Mouse (Mus musculus): ENCODE measurements around the gene Gm38392. TPM values are rescaled to one million over a fixed set of nuclear protein-coding genes. Genes with fewer than 3 reads are reported as not detected.
"Not testable (repeated sequence)": the region's sequence is repeated elsewhere in the genome, so short reads cannot be mapped to it uniquely, and the experiment has no call there.

Gm38392 gene
- polyA plus RNA-seq, 1 experiment from 2014 or later: 0.55 TPM

- ATAC-seq (ENCODE audit: insufficient number of reproducible peaks, insufficient read depth, low FRiP score, low TSS enrichment, low read depth): no peak
Measured at GRCm38 (mm10) chr3:88276121-88276520, 10.9 kb downstream of the Gm38392 start.

DNA sequence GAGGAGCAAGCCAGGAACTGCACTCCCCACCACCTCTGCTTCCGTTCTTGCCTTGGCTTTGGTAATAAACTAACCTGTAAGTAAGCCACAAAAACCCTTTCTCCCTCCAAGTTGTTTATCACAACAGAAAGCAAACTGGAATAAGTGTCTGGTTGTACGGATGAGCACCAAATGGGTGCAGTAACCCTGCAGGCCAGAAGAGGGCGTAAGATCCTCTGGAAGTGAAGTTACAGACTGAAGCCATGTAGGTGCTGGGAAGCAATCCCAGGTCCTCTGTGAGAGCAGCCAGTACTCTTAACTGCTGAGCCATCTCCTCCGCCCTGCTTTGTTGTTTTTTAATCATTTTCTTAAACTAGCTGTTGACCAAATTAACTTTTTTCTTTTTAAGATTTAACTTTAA, 13.0 kb downstream of the Gm38392 start:
- Histone ChIP-seq H3K4me2 (no peak overlapping the region), H3K36me3 (no peaks in the 10 kb centered on the region), H3K27ac (no peak overlapping the region), H3K27me3 (no peaks in the 10 kb centered on the region), H3K4me1 (no peaks in the 10 kb centered on the region), H3K4me3 (no peak overlapping the region), H3K9ac (no peak overlapping the region), H3K9me3 (no peaks in the 10 kb centered on the region)
- 93% methylated on average over 4 of the region's 4 CpGs for WGBS
- no peak for ATAC-seq (ENCODE audit: insufficient number of reproducible peaks, insufficient read depth, low FRiP score, low TSS enrichment, low read depth)

More at GRCm38 (mm10) chr3:88276121-88276520, 10.9 kb downstream of the Gm38392 start:
- H3K4me3 ChIP-seq: no peak overlapping the region
- no peaks in the 10 kb centered on the region for H3K36me3 ChIP-seq
- H3K27ac ChIP-seq: no peak overlapping the region
- no peak overlapping the region for H3K4me2 ChIP-seq
- WGBS: 90% methylated on average over 2 of the region's 2 CpGs
- H3K27me3 ChIP-seq: no peaks in the 10 kb centered on the region
- H3K9me3 ChIP-seq: no peaks in the 10 kb centered on the region
- no peaks in the 10 kb centered on the region for H3K4me1 ChIP-seq
- no peak overlapping the region for H3K9ac ChIP-seq

DNA sequence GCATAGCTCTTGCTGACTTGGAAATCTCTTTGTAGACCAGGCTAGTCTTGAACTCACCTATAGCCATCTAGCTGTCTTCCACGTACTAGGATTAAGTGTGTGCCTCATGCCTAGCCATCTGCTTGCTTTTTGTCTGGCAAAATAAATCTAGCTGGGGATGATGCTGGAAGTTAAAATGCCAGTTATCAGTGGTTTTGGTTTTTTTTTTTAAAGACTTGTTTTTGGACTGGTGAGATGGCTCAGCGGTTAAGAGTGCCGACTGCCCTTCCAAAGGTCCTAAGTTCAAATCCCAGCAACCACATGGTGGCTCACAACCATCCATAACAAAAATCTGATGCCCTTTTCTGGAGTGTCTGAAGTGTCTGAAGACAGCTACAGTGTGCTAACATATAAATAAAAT, 15.2 kb downstream of the Gm38392 start:
- Histone ChIP-seq H3K27me3 (no peaks in the 10 kb centered on the region), H3K9me3 (no peaks in the 10 kb centered on the region), H3K4me3 (no peak overlapping the region), H3K36me3 (no peaks in the 10 kb centered on the region), H3K27ac (no peak overlapping the region), H3K9ac (no peak overlapping the region), H3K4me2 (no peak overlapping the region), H3K4me1 (no peaks in the 10 kb centered on the region)
- ATAC-seq (ENCODE audit: insufficient number of reproducible peaks, insufficient read depth, low FRiP score, low TSS enrichment, low read depth): no peak
- 89% methylated on average over 3 of the region's 3 CpGs for WGBS

DNA sequence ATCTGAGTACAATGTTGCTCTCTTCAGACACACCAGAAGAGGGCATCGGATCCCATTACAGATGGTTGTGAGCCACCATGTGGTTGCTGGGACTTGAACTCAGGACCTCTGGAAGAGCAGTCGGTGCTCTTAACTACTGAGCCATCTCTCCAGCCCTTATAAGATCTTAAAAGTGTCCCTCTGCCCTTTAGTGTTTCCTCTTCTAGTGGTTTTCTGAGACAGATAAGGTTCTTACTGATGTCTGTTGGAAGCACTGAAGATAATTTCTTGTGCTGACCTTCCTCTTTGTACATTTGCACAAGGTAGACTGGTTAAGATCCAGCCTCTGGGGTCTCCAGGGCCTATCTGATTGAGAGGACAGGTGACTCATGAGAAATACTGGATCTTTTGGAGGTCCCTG, 15.7 kb downstream of the Gm38392 start:
- not testable (repeated sequence) for H3K4me3 ChIP-seq; H3K27ac ChIP-seq; H3K27me3 ChIP-seq; ATAC-seq (ENCODE audit: insufficient number of reproducible peaks, insufficient read depth, low FRiP score, low TSS enrichment, low read depth); H3K36me3 ChIP-seq; H3K9ac ChIP-seq; H3K9me3 ChIP-seq; H3K4me1 ChIP-seq; H3K4me2 ChIP-seq
- WGBS: 94% methylated on average over 2 of the region's 2 CpGs

GRCm38 (mm10) chr3:88268991-88269390, 18.0 kb downstream of the Gm38392 start:
- Histone ChIP-seq H3K9me3 (no peaks in the 10 kb centered on the region), H3K27me3 (no peaks in the 10 kb centered on the region), H3K36me3 (no peaks in the 10 kb centered on the region), H3K27ac (no peak overlapping the region), H3K4me2 (no peak overlapping the region), H3K9ac (no peak overlapping the region), H3K4me1 (no peaks in the 10 kb centered on the region), H3K4me3 (no peak overlapping the region)
- ATAC-seq (ENCODE audit: insufficient number of reproducible peaks, insufficient read depth, low FRiP score, low TSS enrichment, low read depth): no peak
- WGBS: 85% methylated on average over 5 of the region's 5 CpGs

GRCm38 (mm10) chr3:88268014-88268413, 19.0 kb downstream of the Gm38392 start:
- WGBS: 78% methylated on average over 6 of the region's 6 CpGs
- not testable (repeated sequence) for H3K4me1 ChIP-seq; H3K36me3 ChIP-seq; H3K27me3 ChIP-seq; H3K4me2 ChIP-seq; H3K9me3 ChIP-seq; H3K4me3 ChIP-seq; H3K9ac ChIP-seq; ATAC-seq (ENCODE audit: insufficient number of reproducible peaks, insufficient read depth, low FRiP score, low TSS enrichment, low read depth); H3K27ac ChIP-seq

DNA sequence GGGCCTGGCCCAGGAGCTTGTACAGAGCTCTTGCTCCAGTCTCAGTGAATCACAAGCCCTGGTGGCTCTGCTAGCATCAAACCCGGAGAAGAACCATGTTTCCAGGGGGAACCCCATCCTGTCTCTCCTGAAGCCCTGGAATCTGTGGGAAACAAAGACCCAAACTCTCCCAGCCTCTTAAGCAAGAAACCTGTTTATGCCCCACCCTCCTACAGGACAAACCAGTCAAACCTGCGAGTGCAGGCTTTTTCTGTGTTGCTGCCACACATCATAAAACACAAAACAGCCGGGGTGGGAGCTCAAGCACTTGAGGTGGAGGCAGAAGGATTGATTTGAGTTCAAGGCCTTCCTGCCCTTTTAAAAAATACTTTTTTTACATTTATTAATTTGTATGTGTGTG, 24.7 kb downstream of the Gm38392 start:
- H3K36me3 ChIP-seq: no peaks in the 10 kb centered on the region
- peak overlapping the region; percentile 81 for H3K27ac ChIP-seq
- no peak overlapping the region for H3K4me2 ChIP-seq
- no peak overlapping the region for H3K4me3 ChIP-seq
- H3K9ac ChIP-seq: no peak overlapping the region
- no peaks in the 10 kb centered on the region for H3K4me1 ChIP-seq
- no peak for ATAC-seq (ENCODE audit: insufficient number of reproducible peaks, insufficient read depth, low FRiP score, low TSS enrichment, low read depth)
- H3K9me3 ChIP-seq: no peaks in the 10 kb centered on the region
- 52% methylated on average over 3 of the region's 3 CpGs for WGBS
- no peaks in the 10 kb centered on the region; the same call in 1 of the 2 replicates for H3K27me3 ChIP-seq

DNA sequence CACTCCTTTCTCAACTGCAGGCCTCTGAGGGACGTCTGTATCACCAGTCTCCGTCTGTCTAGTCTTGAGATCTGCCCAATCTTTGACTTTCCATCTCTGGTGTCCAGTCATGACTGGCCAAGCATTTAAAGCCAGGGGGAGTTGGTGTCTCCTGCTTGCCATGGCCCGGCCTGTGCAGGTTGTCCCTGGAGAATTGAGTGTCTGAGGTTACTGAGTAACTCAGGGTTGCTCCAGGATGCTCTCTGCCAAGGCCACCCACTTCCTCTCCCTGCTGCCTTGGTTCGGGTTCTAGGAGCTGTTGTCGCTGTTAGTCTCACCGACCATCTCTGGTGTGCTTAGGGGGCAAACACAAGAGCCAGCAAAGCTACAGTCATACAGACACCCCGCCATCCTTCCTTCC, 30.6 kb downstream of the Gm38392 start:
- H3K27me3 ChIP-seq: peaks cover 55% of the 10 kb centered on the region
- H3K9ac ChIP-seq: no peak overlapping the region
- WGBS: 77% methylated on average over 7 of the region's 7 CpGs
- no peak for ATAC-seq (ENCODE audit: insufficient number of reproducible peaks, insufficient read depth, low FRiP score, low TSS enrichment, low read depth)
- peaks cover 7% of the 10 kb centered on the region for H3K4me1 ChIP-seq
- H3K9me3 ChIP-seq: no peaks in the 10 kb centered on the region
- no peak overlapping the region for H3K4me3 ChIP-seq
- H3K27ac ChIP-seq: no peak overlapping the region
- H3K4me2 ChIP-seq: no peak overlapping the region
- no peaks in the 10 kb centered on the region for H3K36me3 ChIP-seq

GRCm38 (mm10) chr3:88255950-88256349, 31.1 kb downstream of the Gm38392 start:
- peaks cover 55% of the 10 kb centered on the region for H3K27me3 ChIP-seq
- no peak for ATAC-seq (ENCODE audit: insufficient number of reproducible peaks, insufficient read depth, low FRiP score, low TSS enrichment, low read depth)
- H3K9ac ChIP-seq: no peak overlapping the region
- no peaks in the 10 kb centered on the region for H3K9me3 ChIP-seq
- H3K4me2 ChIP-seq: no peak overlapping the region
- no peaks in the 10 kb centered on the region for H3K36me3 ChIP-seq
- peaks cover 7% of the 10 kb centered on the region for H3K4me1 ChIP-seq
- 57% methylated on average over 6 of the region's 6 CpGs for WGBS
- H3K4me3 ChIP-seq: no peak overlapping the region
- H3K27ac ChIP-seq: no peak overlapping the region

- Histone ChIP-seq H3K36me3 (no peaks in the 10 kb centered on the region), H3K27me3 (peaks cover 55% of the 10 kb centered on the region), H3K9me3 (no peaks in the 10 kb centered on the region), H3K9ac (peak within 1 kb of the TSS; percentile 66), H3K4me2 (peak within 1 kb of the TSS; percentile 73), H3K4me3 (peak within 1 kb of the TSS; percentile 46), H3K4me1 (peaks cover 7% of the 10 kb centered on the region), H3K27ac (no peak within 1 kb of the TSS)
- WGBS: 2% methylated on average over 34 of the region's 34 CpGs
- no peak for ATAC-seq (ENCODE audit: insufficient number of reproducible peaks, insufficient read depth, low FRiP score, low TSS enrichment, low read depth)
Measured at GRCm38 (mm10) chr3:88254268-88254926, 32.6 kb downstream of the Gm38392 start, which contains the start of gene Rhbg. Rhbg (minus strand) TSS chr3:88254709.

DNA sequence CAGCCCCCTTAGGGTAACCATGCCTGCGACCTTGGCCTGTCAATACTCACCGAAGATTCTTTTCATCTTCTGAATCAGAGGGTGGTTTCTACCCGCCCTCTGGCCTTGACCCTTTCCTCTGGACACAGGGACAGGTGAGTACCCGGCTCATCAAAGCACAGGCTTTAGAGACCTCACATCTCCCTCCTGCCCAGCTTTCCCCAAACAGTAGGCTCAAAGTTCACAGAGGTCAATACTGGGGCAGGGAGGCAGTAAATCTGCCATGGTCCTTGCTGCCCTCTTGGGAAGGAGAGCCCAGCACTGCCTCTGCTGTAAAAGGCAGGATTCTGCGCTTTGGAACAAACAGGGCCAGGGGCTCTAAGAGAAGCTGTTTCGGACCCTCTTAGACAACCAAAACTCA, 34.3 kb downstream of the Gm38392 start:
- Histone ChIP-seq H3K27ac (no peak overlapping the region), H3K4me2 (no peak overlapping the region), H3K27me3 (peaks cover 65% of the 10 kb centered on the region), H3K9me3 (no peaks in the 10 kb centered on the region), H3K4me3 (no peak overlapping the region), H3K36me3 (no peaks in the 10 kb centered on the region), H3K9ac (no peak overlapping the region), H3K4me1 (peaks cover 7% of the 10 kb centered on the region)
- ATAC-seq (ENCODE audit: insufficient number of reproducible peaks, insufficient read depth, low FRiP score, low TSS enrichment, low read depth): no peak
- 69% methylated on average over 6 of the region's 6 CpGs for WGBS

DNA sequence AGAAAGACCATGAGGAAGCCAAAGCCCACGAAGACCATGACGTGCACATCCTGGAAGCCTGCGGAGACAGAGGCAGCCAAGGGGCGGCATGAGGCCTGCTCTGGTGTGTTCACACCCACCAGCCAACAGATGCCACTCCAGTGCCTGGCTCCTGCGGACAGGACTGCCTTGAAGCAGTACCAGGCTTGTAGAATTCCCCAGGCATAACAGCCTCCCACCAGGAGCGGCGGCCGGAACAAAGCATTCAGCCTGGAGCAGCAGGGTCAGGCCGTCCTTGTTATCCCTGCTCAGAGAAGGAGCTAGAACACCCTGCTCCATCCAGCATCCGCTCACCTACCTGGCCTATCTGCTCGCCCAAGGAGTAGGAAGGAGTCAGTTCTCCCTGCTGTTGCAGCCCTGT, 38.6 kb downstream of the Gm38392 start:
- 67% methylated on average over 11 of the region's 11 CpGs for WGBS
- ATAC-seq (ENCODE audit: insufficient number of reproducible peaks, insufficient read depth, low FRiP score, low TSS enrichment, low read depth): no peak

More for the DNA sequence above, 38.6 kb downstream of the Gm38392 start:
- H3K9me3 ChIP-seq: no peaks in the 10 kb centered on the region
- H3K4me1 ChIP-seq: no peaks in the 10 kb centered on the region
- peaks cover 59% of the 10 kb centered on the region for H3K27me3 ChIP-seq
- H3K36me3 ChIP-seq: no peaks in the 10 kb centered on the region
- no peak overlapping the region for H3K4me2 ChIP-seq
- H3K4me3 ChIP-seq: no peak overlapping the region
- H3K9ac ChIP-seq: no peak overlapping the region
- no peak overlapping the region for H3K27ac ChIP-seq

Measured in embryonic facial prominence, embryonic 13.5 days (tissue).